Mouse (Mus musculus) liver, embryonic 16.5 days (tissue): ENCODE results near the gene Mecom. TPM values are rescaled to one million over a fixed set of nuclear protein-coding genes. Genes with fewer than 3 reads are reported as not detected.

Source experiments
- ATAC-seq: fragments of 200-750 bp; cut with Nextera tagmentation; 2 replicates; pipeline ENCODE4 v1.8.0; 2017; ENCODE audit warnings: low read depth, mild to moderate bottlenecking, moderate number of reproducible peaks, moderate library complexity
- H3K27ac ChIP-seq: fragments of 300-500 bp; sonication (generic); 2 replicates; pipeline ENCODE4 v1.5.1; 2014; ENCODE audit warnings: mild to moderate bottlenecking, low read length
- H3K27me3 ChIP-seq: fragments of 300-500 bp; sonication (generic); 2 replicates; pipeline ENCODE4 v1.6.1; 2014; ENCODE audit warnings: low read depth, low read length, mixed read lengths; ENCODE audit not compliant: control insufficient read depth, insufficient read depth
- H3K36me3 ChIP-seq: fragments of 300-500 bp; sonication (generic); 2 replicates; pipeline ENCODE4 v1.6.1; 2014; ENCODE audit warnings: mild to moderate bottlenecking; ENCODE audit not compliant: control insufficient read depth, insufficient read depth
- H3K4me1 ChIP-seq: fragments of 300-500 bp; sonication (generic); 2 replicates; pipeline ENCODE4 v1.6.1; 2014; ENCODE audit warnings: low read depth, low read length, mixed read lengths; ENCODE audit not compliant: control insufficient read depth
- H3K4me2 ChIP-seq: fragments of 300-500 bp; sonication (generic); 2 replicates; pipeline ENCODE4 v1.6.1; 2014; ENCODE audit warnings: low read depth, low read length, mixed read lengths
- H3K4me3 ChIP-seq: fragments of 300-500 bp; sonication (generic); 2 replicates; pipeline ENCODE4 v1.5.1; 2014; ENCODE audit warnings: low read depth, mild to moderate bottlenecking, low read length
- H3K9ac ChIP-seq: fragments of 300-500 bp; sonication (generic); 2 replicates; pipeline ENCODE4 v1.6.1; 2014; ENCODE audit warnings: low read depth, low read length
- H3K9me3 ChIP-seq: fragments of 300-500 bp; sonication (generic); replicated peaks from 2 replicates; pipeline ENCODE4 v1.6.1; 2016; ENCODE audit warnings: low read length; ENCODE audit not compliant: control insufficient read depth
- WGBS: fragments of 180-500 bp; shearing (Covaris S2); extraction: QIAGEN DNeasy Blood & Tissue Kit; methylation state at CpG from one replicate; pipeline ENCODE4 v1.1.7; 2014; ENCODE audit not compliant: insufficient replicate concordance; 5-methylcytosine and 5-hydroxymethylcytosine counted together
- polyA plus RNA-seq: library from polyadenylated mRNA; unstranded; fragments of >200 nt; fragmentation: Nextera tagmentation; extraction: Ambion mirVana; gene quantifications from 2 replicates; pipeline ENCODE4 v1.2.1, GENCODE M21; 2015

Mecom gene
- polyA plus RNA-seq, 1 experiment from 2014 or later = 1.0 TPM

- Histone ChIP-seq H3K27me3 (no peaks in the 10 kb centered on the region), H3K4me1 (no peaks in the 10 kb centered on the region), H3K9me3 (no peaks in the 10 kb centered on the region), H3K27ac (no peak overlapping the region), H3K4me3 (no peak overlapping the region), H3K9ac (no peak overlapping the region), H3K36me3 (no peaks in the 10 kb centered on the region), H3K4me2 (no peak overlapping the region)
- ATAC-seq = no peak
- 40% methylated on average over 7 of the region's 7 CpGs for WGBS
Measured at GRCm38 (mm10) chr3:30213540-30214170, 334.2 kb downstream of the Mecom start.

DNA sequence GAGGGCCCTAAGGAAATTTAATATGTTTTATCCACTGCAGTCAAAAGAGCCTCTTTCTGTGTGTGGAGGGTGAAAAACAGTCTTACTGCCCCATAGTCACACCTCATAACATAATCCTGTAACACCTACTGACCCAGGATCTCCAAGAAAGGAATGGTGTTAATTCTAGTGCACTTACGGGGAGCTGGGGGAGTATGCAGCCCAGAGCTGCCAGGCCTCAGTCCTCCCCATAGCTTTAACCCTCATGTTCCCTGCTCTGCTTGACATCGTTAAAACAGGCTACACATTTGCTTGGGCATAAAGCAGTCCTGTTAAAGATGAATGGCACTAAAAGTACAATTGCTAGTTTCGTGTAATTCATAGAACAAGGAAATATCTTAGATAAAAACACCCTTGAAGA is 335.0 kb downstream of the Mecom start:
- H3K9ac ChIP-seq = no peak overlapping the region
- no peaks in the 10 kb centered on the region for H3K27me3 ChIP-seq
- no peaks in the 10 kb centered on the region for H3K9me3 ChIP-seq
- no peak overlapping the region for H3K27ac ChIP-seq
- no peak for ATAC-seq
- H3K4me3 ChIP-seq = no peak overlapping the region
- 44% methylated on average over 3 of the region's 3 CpGs for WGBS
- no peaks in the 10 kb centered on the region for H3K4me1 ChIP-seq
- H3K4me2 ChIP-seq = no peak overlapping the region
- H3K36me3 ChIP-seq = no peaks in the 10 kb centered on the region

- H3K36me3 ChIP-seq = no peaks in the 10 kb centered on the region
- no peak for ATAC-seq
- H3K9ac ChIP-seq = no peak overlapping the region
- H3K27me3 ChIP-seq = no peaks in the 10 kb centered on the region
- no peaks in the 10 kb centered on the region for H3K4me1 ChIP-seq
- no peak overlapping the region for H3K4me2 ChIP-seq
- no peaks in the 10 kb centered on the region for H3K9me3 ChIP-seq
- H3K27ac ChIP-seq = no peak overlapping the region
- no peak overlapping the region for H3K4me3 ChIP-seq
Measured at GRCm38 (mm10) chr3:30209131-30209530, 338.7 kb downstream of the Mecom start.

GRCm38 (mm10) chr3:30207886-30208285 is 339.9 kb downstream of the Mecom start:
- H3K4me1 ChIP-seq = no peaks in the 10 kb centered on the region
- no peak for ATAC-seq
- H3K9ac ChIP-seq = no peak overlapping the region
- H3K4me3 ChIP-seq = no peak overlapping the region
- H3K9me3 ChIP-seq = no peaks in the 10 kb centered on the region
- no peak overlapping the region for H3K4me2 ChIP-seq
- H3K27me3 ChIP-seq = no peaks in the 10 kb centered on the region
- H3K27ac ChIP-seq = no peak overlapping the region
- H3K36me3 ChIP-seq = no peaks in the 10 kb centered on the region
- 59% methylated on average over 8 of the region's 8 CpGs for WGBS

- Histone ChIP-seq H3K9me3 (no peaks in the 10 kb centered on the region), H3K27ac (no peak overlapping the region), H3K27me3 (no peaks in the 10 kb centered on the region), H3K9ac (no peak overlapping the region), H3K4me2 (no peak overlapping the region), H3K4me1 (no peaks in the 10 kb centered on the region), H3K36me3 (no peaks in the 10 kb centered on the region), H3K4me3 (no peak overlapping the region)
- ATAC-seq = no peak
- 33% methylated on average over 5 of the region's 5 CpGs for WGBS
Measured at GRCm38 (mm10) chr3:30207431-30207830, 340.4 kb downstream of the Mecom start.

DNA sequence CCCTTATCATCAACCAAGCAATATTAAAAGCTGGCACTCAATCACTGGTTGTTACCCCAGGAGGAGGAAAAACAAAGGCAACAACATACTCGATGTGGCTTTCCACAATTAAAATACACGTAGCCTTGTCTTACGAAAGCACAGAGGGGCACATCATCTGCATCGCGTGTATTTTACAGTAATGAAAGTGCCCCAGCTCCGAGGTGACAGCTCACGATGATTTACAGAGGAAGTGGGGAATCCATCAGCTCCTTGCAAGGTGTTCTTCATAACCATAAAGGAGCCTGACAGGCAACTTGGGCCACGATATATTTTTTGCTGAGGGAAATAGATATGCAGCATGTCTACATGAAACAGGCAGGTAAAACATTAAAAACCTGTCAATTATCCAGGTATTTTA is 341.7 kb downstream of the Mecom start:
- no peak overlapping the region for H3K9ac ChIP-seq
- H3K4me3 ChIP-seq = no peak overlapping the region
- H3K4me1 ChIP-seq = no peaks in the 10 kb centered on the region
- H3K36me3 ChIP-seq = no peaks in the 10 kb centered on the region
- H3K9me3 ChIP-seq = no peaks in the 10 kb centered on the region
- 23% methylated on average over 8 of the region's 8 CpGs for WGBS
- no peak overlapping the region for H3K4me2 ChIP-seq
- H3K27me3 ChIP-seq = no peaks in the 10 kb centered on the region
- no peak overlapping the region for H3K27ac ChIP-seq
- ATAC-seq = no peak

GRCm38 (mm10) chr3:30203764-30204163 is 344.0 kb downstream of the Mecom start:
- no peaks in the 10 kb centered on the region for H3K36me3 ChIP-seq
- no peak overlapping the region for H3K4me2 ChIP-seq
- no peaks in the 10 kb centered on the region for H3K27me3 ChIP-seq
- H3K9ac ChIP-seq = no peak overlapping the region
- 26% methylated on average over 2 of the region's 2 CpGs for WGBS
- no peak for ATAC-seq
- no peaks in the 10 kb centered on the region for H3K4me1 ChIP-seq
- no peaks in the 10 kb centered on the region for H3K9me3 ChIP-seq
- H3K4me3 ChIP-seq = no peak overlapping the region
- no peak overlapping the region for H3K27ac ChIP-seq

- no peaks in the 10 kb centered on the region for H3K36me3 ChIP-seq
Measured at GRCm38 (mm10) chr3:30198854-30199253, 349.0 kb downstream of the Mecom start.

DNA sequence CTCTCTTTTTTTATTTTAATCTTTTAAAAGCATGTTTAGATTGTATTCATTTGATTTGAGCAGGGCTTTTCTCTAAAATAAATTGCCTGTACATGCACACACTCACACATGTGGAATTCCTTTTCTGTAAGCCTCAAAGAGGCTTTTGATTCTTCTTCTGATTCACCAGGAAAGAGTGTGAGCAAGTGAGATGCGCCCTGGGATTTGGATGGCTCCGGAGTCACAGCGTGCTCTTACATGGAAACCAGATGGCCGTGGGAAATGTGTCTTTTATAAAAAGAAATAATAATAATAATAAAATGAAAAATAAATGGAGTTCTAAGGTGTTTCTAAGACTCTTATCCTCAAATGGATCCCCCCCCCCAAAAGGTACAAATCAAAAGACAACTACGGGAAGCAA is 349.6 kb downstream of the Mecom start:
- Histone ChIP-seq H3K4me2 (no peak overlapping the region), H3K36me3 (no peaks in the 10 kb centered on the region), H3K4me1 (no peaks in the 10 kb centered on the region), H3K27ac (no peak overlapping the region), H3K9ac (no peak overlapping the region), H3K9me3 (no peaks in the 10 kb centered on the region), H3K27me3 (no peaks in the 10 kb centered on the region), H3K4me3 (no peak overlapping the region)
- ATAC-seq = no peak
- 73% methylated on average over 5 of the region's 5 CpGs for WGBS

More at GRCm38 (mm10) chr3:30198854-30199253, 349.0 kb downstream of the Mecom start:
- no peak overlapping the region for H3K9ac ChIP-seq
- ATAC-seq = no peak
- WGBS = 43% methylated on average over 2 of the region's 2 CpGs
- no peaks in the 10 kb centered on the region for H3K27me3 ChIP-seq
- H3K4me3 ChIP-seq = no peak overlapping the region
- no peaks in the 10 kb centered on the region for H3K4me1 ChIP-seq
- H3K4me2 ChIP-seq = no peak overlapping the region
- H3K27ac ChIP-seq = no peak overlapping the region
- H3K9me3 ChIP-seq = no peaks in the 10 kb centered on the region
